Mouse (Mus musculus): Measurements from ENCODE around the gene Tifa. TPM values are rescaled to one million over a fixed set of nuclear protein-coding genes. Genes with fewer than 3 reads are reported as not detected.
"Not testable (repeated sequence)": the region's sequence is repeated elsewhere in the genome, so short reads cannot be mapped to it uniquely, and the experiment has no call there.

Gene Tifa
- polyA plus RNA-seq, 1 experiment from 2014 or later = 3.9 TPM

- H3K36me3 ChIP-seq = no peaks in the 10 kb centered on the region
- H3K4me2 ChIP-seq (replicated peaks) = no peak overlapping the region
- H3K4me1 ChIP-seq = no peaks in the 10 kb centered on the region
- no peak for ATAC-seq (ENCODE audit: insufficient number of reproducible peaks, insufficient read depth, low FRiP score, low TSS enrichment)
- peaks cover 26% of the 10 kb centered on the region; the same call in 1 of the 2 replicates for H3K27me3 ChIP-seq
- no peak overlapping the region for H3K9ac ChIP-seq
- 15% methylated on average over 8 of the region's 8 CpGs for WGBS
- no peak overlapping the region for H3K4me3 ChIP-seq
- H3K27ac ChIP-seq = no peak overlapping the region
- H3K9me3 ChIP-seq = no peaks in the 10 kb centered on the region
These were observed 30.4 kb upstream of the Tifa start for GRCm38 (mm10) chr3:127759212-127759611.

- WGBS = 68% methylated on average over 8 of the region's 8 CpGs
- H3K27me3 ChIP-seq = peaks cover 25% of the 10 kb centered on the region; the same call in 1 of the 2 replicates
- no peaks in the 10 kb centered on the region for H3K36me3 ChIP-seq
- no peaks in the 10 kb centered on the region for H3K4me1 ChIP-seq
- H3K4me3 ChIP-seq = no peak overlapping the region
- no peaks in the 10 kb centered on the region for H3K9me3 ChIP-seq
- H3K9ac ChIP-seq = no peak overlapping the region
- ATAC-seq (ENCODE audit: insufficient number of reproducible peaks, insufficient read depth, low FRiP score, low TSS enrichment) = no peak
- no peak overlapping the region for H3K4me2 ChIP-seq (replicated peaks)
- no peak overlapping the region for H3K27ac ChIP-seq
These were observed 27.2 kb upstream of the Tifa start for GRCm38 (mm10) chr3:127762403-127762802.

- Histone ChIP-seq H3K4me2 (replicated peaks) (no peak overlapping the region), H3K9me3 (no peaks in the 10 kb centered on the region), H3K4me3 (no peak overlapping the region), H3K27me3 (peaks cover 22% of the 10 kb centered on the region; the same call in 1 of the 2 replicates), H3K4me1 (no peaks in the 10 kb centered on the region), H3K9ac (no peak overlapping the region), H3K27ac (no peak overlapping the region), H3K36me3 (no peaks in the 10 kb centered on the region)
- ATAC-seq (ENCODE audit: insufficient number of reproducible peaks, insufficient read depth, low FRiP score, low TSS enrichment) = no peak
- 18% methylated on average over 7 of the region's 7 CpGs for WGBS
These were observed 26.5 kb upstream of the Tifa start for GRCm38 (mm10) chr3:127763076-127763612.

- Histone ChIP-seq H3K36me3 (no peaks in the 10 kb centered on the region), H3K9me3 (no peaks in the 10 kb centered on the region), H3K4me1 (no peaks in the 10 kb centered on the region), H3K4me2 (replicated peaks) (no peak overlapping the region), H3K27me3 (peaks cover 14% of the 10 kb centered on the region; the same call in 1 of the 2 replicates), H3K27ac (no peak overlapping the region), H3K4me3 (no peak overlapping the region), H3K9ac (no peak overlapping the region)
- WGBS = 51% methylated on average over 5 of the region's 5 CpGs
- ATAC-seq (ENCODE audit: insufficient number of reproducible peaks, insufficient read depth, low FRiP score, low TSS enrichment) = no peak
These were observed 25.1 kb upstream of the Tifa start for GRCm38 (mm10) chr3:127764541-127764940.

DNA sequence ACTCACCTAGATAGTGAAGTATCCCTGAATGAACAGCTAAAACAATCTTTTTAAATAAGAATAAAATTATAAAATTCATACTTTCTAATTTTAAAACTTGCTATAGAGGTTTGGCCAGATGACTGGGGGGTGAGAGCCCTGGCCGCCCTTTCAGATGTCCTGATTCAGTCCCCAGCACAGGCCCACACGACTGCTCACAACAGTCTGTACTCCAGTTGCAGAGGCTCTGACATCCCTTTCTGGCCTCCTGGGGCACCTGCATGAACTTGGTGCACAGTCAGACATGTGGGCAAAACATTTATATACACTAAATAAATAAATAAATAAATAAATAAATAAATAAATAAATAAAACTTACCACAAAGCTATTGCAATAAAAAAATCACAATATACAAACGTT is 23.6 kb upstream of the Tifa start:
- ATAC-seq (ENCODE audit: insufficient number of reproducible peaks, insufficient read depth, low FRiP score, low TSS enrichment) = no peak
- Histone ChIP-seq H3K4me2 (replicated peaks) (no peak overlapping the region), H3K9ac (no peak overlapping the region), H3K36me3 (no peaks in the 10 kb centered on the region), H3K4me1 (no peaks in the 10 kb centered on the region), H3K4me3 (no peak overlapping the region), H3K27me3 (peaks cover 10% of the 10 kb centered on the region; the same call in 1 of the 2 replicates), H3K27ac (no peak overlapping the region), H3K9me3 (no peaks in the 10 kb centered on the region)
- WGBS = 67% methylated on average over 3 of the region's 3 CpGs

GRCm38 (mm10) chr3:127769146-127769545 is 20.5 kb upstream of the Tifa start:
- no peak overlapping the region for H3K27ac ChIP-seq
- no peaks in the 10 kb centered on the region for H3K27me3 ChIP-seq
- no peak overlapping the region for H3K4me3 ChIP-seq
- no peaks in the 10 kb centered on the region for H3K9me3 ChIP-seq
- no peak overlapping the region for H3K9ac ChIP-seq
- no peak overlapping the region for H3K4me2 ChIP-seq (replicated peaks)
- WGBS = 88% methylated on average over 11 of the region's 11 CpGs
- no peaks in the 10 kb centered on the region for H3K36me3 ChIP-seq
- no peaks in the 10 kb centered on the region for H3K4me1 ChIP-seq
- ATAC-seq (ENCODE audit: insufficient number of reproducible peaks, insufficient read depth, low FRiP score, low TSS enrichment) = no peak

DNA sequence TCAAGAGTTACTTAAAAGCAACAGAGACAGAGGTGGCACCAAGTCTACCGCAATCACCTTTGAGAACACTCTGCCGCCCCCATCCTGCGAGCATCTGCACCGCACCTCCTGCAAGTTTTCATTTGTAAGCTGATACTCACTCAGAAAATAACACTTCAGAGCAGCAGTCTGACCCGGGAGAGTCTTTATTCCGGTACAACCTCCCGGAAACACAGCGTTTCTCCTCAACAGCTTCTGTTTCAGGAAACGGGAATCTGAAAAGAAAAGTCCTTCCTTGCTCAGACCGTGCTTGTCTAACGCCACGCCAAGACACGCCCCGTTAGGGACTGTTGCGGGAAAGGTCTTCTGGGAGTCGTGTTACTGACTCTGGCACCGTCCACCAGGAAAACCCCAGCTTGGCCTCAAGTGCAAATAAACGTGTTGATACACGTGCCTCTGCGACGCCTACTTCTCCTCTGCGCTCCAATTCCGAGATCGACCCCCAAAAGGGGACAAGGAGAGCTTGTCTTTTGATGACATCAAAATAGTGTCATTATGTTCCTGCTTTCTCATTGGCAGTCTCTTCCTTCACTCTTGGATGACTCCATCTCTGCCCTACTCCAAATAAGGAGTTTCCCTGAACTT is 9.5 kb upstream of the Tifa start, which contains the start of gene Alpk1:
TSS of gene Alpk1 (minus strand) at position 507 of the 624 bp plus-strand sequence.
- no peaks in the 10 kb centered on the region for H3K4me1 ChIP-seq
- H3K9ac ChIP-seq = no peak within 1 kb of the TSS

DNA sequence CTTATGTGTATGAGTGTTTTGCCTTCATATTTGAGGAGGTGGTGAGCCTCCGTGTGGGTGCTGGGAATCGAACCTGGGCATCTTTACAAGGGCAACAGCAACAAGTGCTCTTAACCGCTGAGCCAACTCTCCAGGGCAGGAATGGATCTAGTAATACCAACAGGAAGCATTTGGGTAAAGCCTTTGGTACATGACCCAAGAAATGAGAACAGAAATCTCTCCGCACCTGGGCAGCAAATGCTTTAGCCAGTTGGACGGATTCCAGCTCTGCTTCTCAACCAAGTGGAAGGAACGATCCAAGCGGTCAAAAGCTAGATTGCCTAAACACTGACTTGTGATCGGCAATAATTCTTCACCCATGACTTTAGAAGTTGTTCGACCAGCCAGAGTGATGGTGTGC is 8.7 kb upstream of the Tifa start:
- Histone ChIP-seq H3K36me3 (no peaks in the 10 kb centered on the region), H3K9ac (no peak overlapping the region), H3K27ac (no peak overlapping the region), H3K4me3 (no peak overlapping the region), H3K4me2 (replicated peaks) (no peak overlapping the region), H3K4me1 (no peaks in the 10 kb centered on the region), H3K27me3 (no peaks in the 10 kb centered on the region), H3K9me3 (no peaks in the 10 kb centered on the region)
- ATAC-seq (ENCODE audit: insufficient number of reproducible peaks, insufficient read depth, low FRiP score, low TSS enrichment) = no peak
- WGBS = 93% methylated on average over 9 of the region's 9 CpGs

More for the DNA sequence above, 9.5 kb upstream of the Tifa start, which contains the start of gene Alpk1:
- Histone ChIP-seq H3K36me3 (no peaks in the 10 kb centered on the region), H3K4me3 (peak within 1 kb of the TSS; percentile 43), H3K27ac (0 out of 2 replicates have a peak within 1 kb of the TSS, but pooled peaks have one; percentile 23), H3K27me3 (no peaks in the 10 kb centered on the region), H3K4me2 (replicated peaks) (peak within 1 kb of the TSS; percentile 63), H3K9me3 (no peaks in the 10 kb centered on the region)
- WGBS = under 1% methylated on average over 24 of the region's 24 CpGs
- 0 out of 2 replicates have a peak, but pooled peaks have one; percentile 64 for ATAC-seq (ENCODE audit: insufficient number of reproducible peaks, insufficient read depth, low FRiP score, low TSS enrichment)

DNA sequence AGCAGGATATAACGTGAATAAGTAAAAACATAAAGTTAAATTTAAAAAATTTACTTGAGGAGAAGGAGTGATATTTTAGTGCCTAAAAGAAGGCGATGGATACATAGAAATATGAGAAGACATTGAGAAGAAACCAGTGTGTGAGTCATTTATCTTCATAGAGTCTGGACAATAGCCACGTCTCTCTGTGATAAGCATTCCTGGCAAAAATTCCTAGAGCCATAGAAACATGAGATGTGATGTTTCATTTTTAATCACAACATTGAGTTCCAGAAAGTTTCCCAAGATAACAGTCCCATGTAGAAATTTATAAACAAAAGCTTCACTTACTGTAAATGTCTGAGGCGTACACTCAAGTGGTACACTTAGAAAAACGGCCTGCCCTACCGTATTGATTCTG is 6.7 kb upstream of the Tifa start:
- Histone ChIP-seq H3K9me3 (no peaks in the 10 kb centered on the region), H3K27me3 (peaks cover 9% of the 10 kb centered on the region), H3K27ac (no peak overlapping the region), H3K9ac (no peak overlapping the region), H3K4me2 (replicated peaks) (no peak overlapping the region), H3K4me1 (no peaks in the 10 kb centered on the region), H3K4me3 (no peak overlapping the region), H3K36me3 (no peaks in the 10 kb centered on the region)
- WGBS = 87% methylated on average over 6 of the region's 6 CpGs
- ATAC-seq (ENCODE audit: insufficient number of reproducible peaks, insufficient read depth, low FRiP score, low TSS enrichment) = no peak

- not testable (repeated sequence) for H3K9me3 ChIP-seq; H3K36me3 ChIP-seq; H3K4me2 ChIP-seq (replicated peaks); H3K9ac ChIP-seq; H3K4me3 ChIP-seq; H3K27ac ChIP-seq; H3K4me1 ChIP-seq; ATAC-seq (ENCODE audit: insufficient number of reproducible peaks, insufficient read depth, low FRiP score, low TSS enrichment)
- H3K27me3 ChIP-seq = peaks cover 17% of the 10 kb centered on the region
- 95% methylated on average over 8 of the region's 8 CpGs for WGBS
These were observed 5.9 kb upstream of the Tifa start for GRCm38 (mm10) chr3:127783680-127784079.

DNA sequence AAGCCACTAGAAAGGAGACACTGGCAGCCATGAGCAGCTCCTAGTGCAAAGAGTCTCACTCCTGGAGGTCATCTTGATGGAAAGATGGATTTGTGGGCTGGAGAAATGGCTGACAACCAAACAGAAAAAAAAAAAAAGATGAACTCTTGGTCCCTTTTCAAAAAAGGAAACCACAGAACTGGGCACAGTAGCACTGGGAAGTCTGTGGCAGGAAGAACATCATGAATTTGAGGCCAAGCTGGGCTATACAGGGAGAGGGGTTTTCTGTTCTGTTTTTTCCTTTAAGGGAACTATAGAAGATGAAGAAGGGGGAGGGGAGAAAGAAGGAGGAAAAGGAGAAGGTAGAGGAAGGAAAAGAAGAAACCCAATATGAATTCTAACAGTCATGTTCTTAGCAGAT is 2.6 kb upstream of the Tifa start:
- peaks cover 11% of the 10 kb centered on the region for H3K4me1 ChIP-seq
- no peak overlapping the region for H3K27ac ChIP-seq
- H3K36me3 ChIP-seq = no peaks in the 10 kb centered on the region
- H3K9me3 ChIP-seq = no peaks in the 10 kb centered on the region
- H3K4me3 ChIP-seq = no peak overlapping the region
- H3K9ac ChIP-seq = no peak overlapping the region
- no peak for ATAC-seq (ENCODE audit: insufficient number of reproducible peaks, insufficient read depth, low FRiP score, low TSS enrichment)
- peaks cover 31% of the 10 kb centered on the region for H3K27me3 ChIP-seq
- no peak overlapping the region for H3K4me2 ChIP-seq (replicated peaks)

GRCm38 (mm10) chr3:127788038-127788437 is 1.6 kb upstream of the Tifa start:
- ATAC-seq (ENCODE audit: insufficient number of reproducible peaks, insufficient read depth, low FRiP score, low TSS enrichment) = no peak
- 39% methylated on average over 7 of the region's 7 CpGs for WGBS

More at GRCm38 (mm10) chr3:127788038-127788437, 1.6 kb upstream of the Tifa start:
- H3K27ac ChIP-seq = no peak overlapping the region
- H3K36me3 ChIP-seq = no peaks in the 10 kb centered on the region
- no peaks in the 10 kb centered on the region for H3K9me3 ChIP-seq
- peaks cover 31% of the 10 kb centered on the region for H3K27me3 ChIP-seq
- H3K4me1 ChIP-seq = peaks cover 11% of the 10 kb centered on the region
- H3K4me3 ChIP-seq = no peak overlapping the region
- no peak overlapping the region for H3K9ac ChIP-seq
- H3K4me2 ChIP-seq (replicated peaks) = no peak overlapping the region

All from embryonic facial prominence, embryonic 12.5 days (tissue).